Mouse (Mus musculus) ES-E14 (cell line): ENCODE measurements around the gene Ampd3.

Experiments
- CHD2 ChIP-seq: IDR thresholded peaks from 2 replicates; pipeline ENCODE4 v1.6.1; 2014; ENCODE audit warnings: mild to moderate bottlenecking, low read depth, low read length, inconsistent platforms
- HCFC1 ChIP-seq: IDR thresholded peaks from 2 replicates; pipeline ENCODE4 v1.6.1; 2012; ENCODE audit warnings: low read length, inconsistent platforms, borderline replicate concordance; ENCODE audit not compliant: insufficient read depth
- MAFK ChIP-seq: IDR thresholded peaks from 2 replicates; pipeline ENCODE4 v1.6.1; 2014; ENCODE audit warnings: mild to moderate bottlenecking, low read depth, low read length, inconsistent platforms; ENCODE audit not compliant: insufficient read depth
- ZC3H11A ChIP-seq: IDR thresholded peaks from 2 replicates; pipeline ENCODE4 v1.6.1; 2012; ENCODE audit warnings: low read depth, mild to moderate bottlenecking, inconsistent platforms, low read length, borderline replicate concordance
- ZNF384 ChIP-seq: IDR thresholded peaks from 2 replicates; pipeline ENCODE4 v1.6.1; 2012; ENCODE audit warnings: low read depth, low read length, inconsistent platforms

DNA sequence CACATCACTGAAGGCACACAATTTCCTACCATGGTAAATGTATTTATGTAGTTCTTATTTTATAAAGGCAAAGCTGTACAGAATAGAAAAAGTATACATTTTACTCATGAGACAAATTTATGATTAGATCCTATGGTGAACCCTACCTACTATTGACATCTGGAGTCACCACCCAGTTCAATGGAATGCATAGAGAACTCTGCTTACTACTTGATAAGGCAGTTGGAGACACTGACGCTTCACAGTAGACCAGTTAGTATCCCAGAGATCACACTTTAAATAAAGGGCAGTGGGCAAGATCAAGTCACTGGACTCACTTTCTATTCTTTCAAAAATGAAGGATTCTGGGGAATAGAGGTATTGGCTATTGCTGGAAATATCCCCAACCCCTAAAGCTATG, 46.0 kb downstream of the Ampd3 start:
- TF ChIP-seq CHD2: no peak
- no peak for TF ChIP-seq ZC3H11A
- no peak for TF ChIP-seq MAFK
- no peak for TF ChIP-seq ZNF384
- TF ChIP-seq HCFC1: no peak
